Mouse (Mus musculus) cerebellum, adult (tissue): ENCODE measurements around the gene Dnah17.

Source experiments
- ATAC-seq: cut with Nextera tagmentation; 2 replicates; pipeline ENCODE4 v1.9.2; 2017; ENCODE audit warnings: mild to moderate bottlenecking, moderate library complexity, mixed read lengths; ENCODE audit not compliant: insufficient number of reproducible peaks, low FRiP score, low TSS enrichment

The Dnah17 gene

GRCm38 (mm10) chr11:117976081-117976582, 154.3 kb downstream of the Dnah17 start:
- ATAC-seq, result no peak

- ATAC-seq, result no peak
Observed at GRCm38 (mm10) chr11:117975211-117975967, 155.0 kb downstream of the Dnah17 start.

- ATAC-seq, result no peak
Observed at GRCm38 (mm10) chr11:117974327-117975125, 155.9 kb downstream of the Dnah17 start.

GRCm38 (mm10) chr11:117973569-117973968, 156.9 kb downstream of the Dnah17 start:
- no peak for ATAC-seq

- ATAC-seq, result no peak
Observed at GRCm38 (mm10) chr11:117972656-117973558, 157.5 kb downstream of the Dnah17 start.
